23 mouse cellular contexts compared by ENCODE assay signal in the genomic region with DNA sequence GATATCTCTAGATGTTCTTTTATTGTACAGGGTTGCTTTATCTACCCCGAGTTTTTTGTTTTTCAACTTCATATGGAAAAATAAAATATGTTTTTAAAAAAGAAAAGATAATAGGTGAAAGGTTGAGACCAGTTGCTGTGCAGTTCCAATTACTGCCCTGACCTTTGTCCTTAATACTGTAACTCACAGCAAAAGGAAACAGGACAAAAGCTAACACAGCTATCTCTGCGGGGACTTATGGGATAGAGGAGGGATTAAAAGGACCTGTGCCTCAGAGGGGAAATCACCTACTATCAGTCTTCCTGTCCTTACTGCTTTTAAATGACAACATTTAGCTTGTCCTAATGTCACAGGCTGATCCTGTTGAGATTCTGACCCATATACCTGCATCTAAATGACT.
"Had no signal": no experiment of that assay in that cellular context is flagged by ENCODE, and none has a peak within 500 bp of the region (broad histone marks: within the 10 kb centered on the region; RNA-seq: fewer than 3 reads in every experiment).

No protein-coding gene starts in this region.

- H3K4me2 ChIP-seq: lung, embryonic 15.5 days; midbrain, embryonic 12.5 days; neural tube, embryonic 13.5 days; neural tube, embryonic 15.5 days; stomach, embryonic 15.5 days had no signal

- DNase-seq: liver, postnatal 0 days; lung, adult 2 months; lung, postnatal 14 days; lung, postnatal 36 days; midbrain, embryonic 14.5 days; retina, postnatal 1 day; right cerebral cortex, adult 18-20 months; right cerebral cortex, postnatal 25 days; right cerebral cortex, postnatal 4 days; thymus, adult 2 months; thymus, postnatal 25 days; thymus, postnatal 4 days had no signal

- H3K9ac ChIP-seq: liver, postnatal 0 days; lung, embryonic 15.5 days; midbrain, embryonic 12.5 days; neural tube, embryonic 13.5 days; neural tube, embryonic 15.5 days; stomach, embryonic 15.5 days had no signal

- H3K4me3 ChIP-seq: lung, embryonic 15.5 days; midbrain, embryonic 10.5 days; midbrain, embryonic 12.5 days; myocyte; neural tube, embryonic 13.5 days; neural tube, embryonic 15.5 days; stomach, embryonic 15.5 days had no signal

- H3K4me1 ChIP-seq: lung, embryonic 15.5 days; midbrain, embryonic 10.5 days; midbrain, embryonic 12.5 days; neural tube, embryonic 13.5 days; neural tube, embryonic 15.5 days; stomach, embryonic 15.5 days had no signal

- H3K27me3 ChIP-seq: lung, embryonic 15.5 days; midbrain, embryonic 12.5 days; neural tube, embryonic 13.5 days; neural tube, embryonic 15.5 days; stomach, embryonic 15.5 days had no signal

- H3K36me3 ChIP-seq: lung, embryonic 15.5 days; midbrain, embryonic 10.5 days; midbrain, embryonic 12.5 days; neural tube, embryonic 13.5 days; neural tube, embryonic 15.5 days; stomach, embryonic 15.5 days had no signal

- ATAC-seq: liver, postnatal 0 days; lung, postnatal 0 days; midbrain, embryonic 16.5 days had no signal

- H3K27ac ChIP-seq: lung, embryonic 15.5 days; macrophage; midbrain, embryonic 10.5 days; midbrain, embryonic 12.5 days; neural tube, embryonic 13.5 days; neural tube, embryonic 15.5 days; stomach, embryonic 15.5 days; stomach, postnatal 0 days had no signal

- H3K9me3 ChIP-seq: lung, embryonic 15.5 days; midbrain, embryonic 10.5 days; midbrain, embryonic 12.5 days; neural tube, embryonic 13.5 days; neural tube, embryonic 15.5 days; stomach, embryonic 15.5 days had no signal
